Mouse (Mus musculus) G1E-ER4 (cell line): Measurements from ENCODE around the gene Psen2. TPM values are rescaled to one million over a fixed set of nuclear protein-coding genes. Genes with fewer than 3 reads are reported as not detected.

Experiments used
- GATA1 ChIP-seq: IDR thresholded peaks from one replicate; pipeline ENCODE4 v1.8.0; 2012; ENCODE audit warnings: low read length, inconsistent platforms
- polyA plus RNA-seq: library from polyadenylated mRNA; stranded (reverse); fragments of >175 nt; gene quantifications from 2 replicates; pipeline ENCODE4 v1.2.3, GENCODE M21; 2012

Psen2 gene
- polyA plus RNA-seq, 1 experiment = 56.0 TPM

DNA sequence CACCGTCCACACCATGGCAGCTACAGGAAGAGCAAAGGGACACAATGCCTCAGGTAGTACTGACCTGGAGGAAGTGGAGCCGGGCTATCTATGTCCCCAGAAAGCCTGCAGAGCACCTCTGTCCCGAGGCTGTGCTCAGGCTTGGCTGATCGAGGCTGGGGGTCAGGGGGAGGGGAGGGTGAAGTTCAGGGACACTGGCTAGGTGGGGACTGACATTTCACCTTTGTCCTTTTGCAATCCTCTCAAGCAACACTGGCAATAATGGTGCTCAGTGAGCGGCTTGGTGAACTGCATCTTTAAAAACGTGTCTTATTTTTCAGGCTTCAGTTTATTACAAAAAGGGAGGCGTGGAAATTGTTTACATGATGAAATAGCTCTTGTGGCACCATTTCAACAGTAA is 33.3 kb downstream of the Psen2 start:
- TF ChIP-seq GATA1 = no peak

DNA sequence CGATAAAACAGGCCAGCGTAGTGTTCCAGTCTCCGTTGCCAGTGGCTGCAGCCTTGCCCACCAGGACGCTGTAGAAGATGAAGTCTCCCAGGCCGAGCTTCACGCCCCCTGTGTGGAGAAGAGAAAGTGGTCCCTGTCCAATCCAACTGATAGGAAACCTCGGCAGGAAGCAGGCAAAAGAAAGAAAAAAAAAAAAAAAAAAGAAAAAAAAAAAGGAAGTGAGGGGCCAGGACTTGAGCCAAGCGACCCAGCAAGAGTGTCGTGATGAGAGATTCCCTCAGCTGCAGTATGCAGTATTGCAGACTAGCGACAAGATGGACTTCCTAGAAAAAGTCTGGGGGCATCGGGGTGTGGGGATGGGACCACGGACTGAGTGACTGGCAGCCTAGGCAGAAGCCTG is 34.4 kb downstream of the Psen2 start:
- TF ChIP-seq GATA1 = no peak

DNA sequence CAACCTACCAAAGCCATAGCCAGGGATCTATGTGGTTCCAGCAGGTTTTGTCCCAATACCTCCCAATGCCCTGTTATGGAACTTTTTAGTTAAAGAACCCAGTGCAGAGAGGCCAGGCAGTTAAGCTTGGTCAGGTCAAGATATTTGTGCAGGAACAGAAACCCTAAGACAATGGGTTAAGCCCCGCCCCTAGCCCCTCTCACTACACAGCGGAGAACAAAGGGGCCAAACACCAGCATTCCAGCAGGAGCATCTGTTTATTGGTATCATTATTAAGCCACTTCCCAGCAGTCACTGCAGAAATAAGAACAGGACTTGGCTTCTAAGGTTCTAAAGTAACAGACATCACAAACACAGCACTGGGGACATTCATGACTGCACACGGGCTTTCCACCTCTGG is 36.5 kb downstream of the Psen2 start:
- TF ChIP-seq GATA1 = no peak

GRCm38 (mm10) chr1:180226221-180226713 is 37.0 kb downstream of the Psen2 start:
- TF ChIP-seq GATA1 = no peak

- no peak for TF ChIP-seq GATA1
Measured at GRCm38 (mm10) chr1:180225500-180226220, 37.6 kb downstream of the Psen2 start.

DNA sequence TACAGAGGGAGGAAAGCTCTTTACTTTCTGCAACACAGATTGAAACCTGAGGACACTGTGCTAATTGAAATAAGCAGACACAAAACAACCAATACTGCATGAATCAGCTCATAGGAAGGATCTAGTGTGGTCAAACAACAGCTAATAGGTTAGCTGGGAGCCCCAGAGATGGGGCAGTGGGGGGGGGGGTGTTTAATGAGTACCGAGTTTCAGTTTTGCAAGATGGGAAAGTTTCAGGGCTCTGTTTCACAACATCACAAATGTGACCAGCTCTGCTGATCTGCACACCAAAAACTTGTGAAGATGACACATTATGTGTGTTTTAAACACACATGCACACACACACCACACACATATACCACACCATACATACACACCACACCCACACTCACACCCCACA is 41.2 kb downstream of the Psen2 start:
- TF ChIP-seq GATA1 = no peak

GRCm38 (mm10) chr1:180220791-180221542 is 42.3 kb downstream of the Psen2 start:
- no peak for TF ChIP-seq GATA1

DNA sequence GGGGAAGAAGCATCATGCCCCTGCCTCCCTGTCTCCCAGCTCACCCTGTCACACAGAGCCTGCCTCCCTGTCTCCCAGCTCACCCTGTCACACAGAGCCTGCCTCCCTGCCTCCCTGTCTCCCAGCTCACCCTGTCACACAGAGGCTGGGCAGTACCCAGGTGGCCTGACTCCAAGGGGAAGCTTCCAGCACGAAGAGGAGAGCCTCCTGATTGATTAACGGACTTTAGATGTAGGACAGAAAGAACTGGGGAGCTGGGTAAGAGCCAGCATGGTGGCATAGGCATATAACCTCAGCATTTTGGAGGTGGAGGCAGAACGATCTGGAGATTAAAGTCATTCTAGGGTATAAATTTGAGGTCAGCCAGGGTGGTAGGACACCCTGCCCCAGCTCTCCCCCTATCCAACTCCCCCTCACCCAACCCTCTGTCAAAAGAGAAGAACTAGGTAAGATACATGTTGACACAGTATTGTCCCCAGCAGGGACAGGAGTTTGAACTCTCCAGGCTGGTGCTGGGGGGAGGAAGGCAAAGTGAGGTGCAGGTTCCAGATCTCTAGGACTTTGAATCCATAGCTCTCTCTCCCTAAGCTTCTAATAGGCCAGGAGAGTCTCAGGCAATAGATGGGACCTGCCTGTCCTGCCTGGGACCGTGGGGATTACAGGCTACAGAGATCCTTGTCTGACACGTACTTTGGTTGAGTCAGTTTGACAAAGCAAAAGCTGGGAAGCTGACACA is 46.5 kb downstream of the Psen2 start:
- no peak for TF ChIP-seq GATA1

DNA sequence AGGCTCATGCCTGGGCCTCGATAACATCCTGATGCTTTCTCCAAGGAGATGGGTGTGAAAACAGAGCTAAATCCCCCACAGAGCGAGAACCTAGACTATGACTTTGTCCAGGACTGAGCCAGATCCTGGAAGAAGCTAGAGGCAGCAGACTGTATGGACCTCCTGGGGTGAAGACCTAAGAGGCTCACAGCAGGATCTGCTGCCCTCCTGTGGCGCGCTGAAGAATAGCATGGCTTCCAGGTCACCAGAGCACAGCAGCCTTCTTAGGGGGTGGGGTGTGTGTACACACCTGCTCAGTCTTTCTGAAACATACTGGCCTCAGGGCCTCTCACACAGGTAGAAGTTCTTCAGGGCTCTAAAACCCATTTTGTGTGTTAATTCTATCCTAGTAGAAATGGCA is 48.2 kb downstream of the Psen2 start:
- TF ChIP-seq GATA1 = no peak

DNA sequence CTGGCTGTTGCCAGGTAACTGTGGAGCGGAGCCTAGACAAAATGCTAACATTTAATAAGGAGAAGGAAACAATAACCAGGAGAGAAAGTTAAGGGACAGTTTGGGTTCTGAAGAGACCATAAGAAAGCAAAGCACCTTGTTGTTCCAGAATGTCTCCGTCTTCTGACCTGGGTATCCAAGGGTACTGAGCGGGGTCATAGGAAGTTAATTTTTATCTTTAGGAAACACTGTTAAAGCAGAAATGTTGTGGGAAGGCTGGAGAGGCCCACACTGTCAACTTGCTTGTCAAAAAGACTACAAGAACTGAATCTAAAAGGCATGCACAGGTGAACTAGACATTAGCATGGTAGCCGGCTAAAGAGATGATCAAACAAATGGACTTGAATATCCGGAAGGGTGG is 50.3 kb downstream of the Psen2 start:
- TF ChIP-seq GATA1 = no peak

GRCm38 (mm10) chr1:180210781-180211271 is 52.4 kb downstream of the Psen2 start:
- TF ChIP-seq GATA1 = no peak

- no peak for TF ChIP-seq GATA1
Measured at GRCm38 (mm10) chr1:180210031-180210432, 53.2 kb downstream of the Psen2 start.

- TF ChIP-seq GATA1 = no peak
Measured at GRCm38 (mm10) chr1:180208370-180208769, 54.9 kb downstream of the Psen2 start.

- no peak for TF ChIP-seq GATA1
Measured at GRCm38 (mm10) chr1:180200722-180201121, 62.5 kb downstream of the Psen2 start.

- TF ChIP-seq GATA1 = no peak
Measured at GRCm38 (mm10) chr1:180199715-180200050, 63.6 kb downstream of the Psen2 start.
